Mouse (Mus musculus) fibroblast of lung, adult 2 months (primary cell): ENCODE data around the gene Ddx41.
"Not testable (repeated sequence)": the region's sequence is repeated elsewhere in the genome, so short reads cannot be mapped to it uniquely, and the experiment has no call there.

Experiments
- DNase-seq: peaks from one replicate; pipeline ENCODE4 v3.0.0-alpha.2; 2011; ENCODE audit warnings: low read depth

Ddx41 gene

GRCm38 (mm10) chr13:55536194-55537175 lies at the start of gene Ddx41:
Gene Ddx41, minus strand, starts transcription at chr13:55536658.
- peak; percentile 100 for DNase-seq

- DNase-seq = no peak
Observed at GRCm38 (mm10) chr13:55578086-55578485, 41.6 kb upstream of the Ddx41 start.

- DNase-seq = not testable (repeated sequence)
Observed at GRCm38 (mm10) chr13:55576872-55577271, 40.4 kb upstream of the Ddx41 start.

GRCm38 (mm10) chr13:55575932-55576331 lies 39.5 kb upstream of the Ddx41 start:
- DNase-seq = no peak

- DNase-seq = no peak
Observed at GRCm38 (mm10) chr13:55574321-55574720, 37.9 kb upstream of the Ddx41 start.

- DNase-seq = no peak
Observed at GRCm38 (mm10) chr13:55573432-55573831, 37.0 kb upstream of the Ddx41 start, which contains the start of gene Tmed9. Gene Tmed9, plus strand, starts transcription at chr13:55573732.

- no peak for DNase-seq
Observed at GRCm38 (mm10) chr13:55571977-55572376, 35.5 kb upstream of the Ddx41 start.

GRCm38 (mm10) chr13:55571027-55571751 lies 34.7 kb upstream of the Ddx41 start, which contains the start of gene Fam193b:
Gene Fam193b, minus strand, starts transcription at chr13:55571120.
- peak; percentile 81 for DNase-seq

- DNase-seq = no peak
Observed at GRCm38 (mm10) chr13:55570286-55570973, 34.0 kb upstream of the Ddx41 start.

GRCm38 (mm10) chr13:55569726-55570285 lies 33.3 kb upstream of the Ddx41 start:
- DNase-seq = no peak

GRCm38 (mm10) chr13:55568524-55568923 lies 32.1 kb upstream of the Ddx41 start:
- DNase-seq = not testable (repeated sequence)

GRCm38 (mm10) chr13:55567949-55568348 lies 31.5 kb upstream of the Ddx41 start:
- DNase-seq = no peak

- no peak for DNase-seq
Observed at GRCm38 (mm10) chr13:55567001-55567400, 30.5 kb upstream of the Ddx41 start.

GRCm38 (mm10) chr13:55563266-55563879 lies 26.9 kb upstream of the Ddx41 start:
- DNase-seq = no peak

GRCm38 (mm10) chr13:55557499-55557898 lies 21.0 kb upstream of the Ddx41 start:
- no peak for DNase-seq

GRCm38 (mm10) chr13:55555921-55556320 lies 19.5 kb upstream of the Ddx41 start:
- DNase-seq = no peak

GRCm38 (mm10) chr13:55549061-55549460 lies 12.6 kb upstream of the Ddx41 start:
- DNase-seq = no peak

GRCm38 (mm10) chr13:55548426-55548825 lies 12.0 kb upstream of the Ddx41 start:
- DNase-seq = no peak

- no peak for DNase-seq
Observed at GRCm38 (mm10) chr13:55547916-55548315, 11.5 kb upstream of the Ddx41 start.

- no peak for DNase-seq
Observed at GRCm38 (mm10) chr13:55544792-55545191, 8.3 kb upstream of the Ddx41 start.

GRCm38 (mm10) chr13:55543447-55543846 lies 7.0 kb upstream of the Ddx41 start:
- DNase-seq = no peak
